Comparison of ENCODE assay signal across 1 mouse cellular context in genomic region chr19:32522247-32522646, GRCm38 (mm10).
TF ChIP-seq lines count a peak whose summit lies in the region.

No protein-coding gene starts in this region.

TF ChIP-seq in MEL, 35 proteins besides CTCF, POLR2A, EP300 and RAD21:
- TF ChIP-seq ZC3H11A (IDR thresholded peaks at IDR 0.05; ENCODE audit: low read depth, low read length) (no peak), SIN3A (IDR thresholded peaks at IDR 0.05; ENCODE audit: low read length) (no peak), MAFK (IDR thresholded peaks at IDR 0.05; ENCODE audit: borderline replicate concordance, low read depth, low read length) (no peak), BHLHE40 (IDR thresholded peaks at IDR 0.05; ENCODE audit: borderline replicate concordance, low read depth, low read length) (no peak), NRF1 (IDR thresholded peaks at IDR 0.05; ENCODE audit: insufficient read depth, low read depth, low read length, poor library complexity, severe bottlenecking) (no peak)
